Mouse (Mus musculus): ENCODE results near the gene Invs.

DNA sequence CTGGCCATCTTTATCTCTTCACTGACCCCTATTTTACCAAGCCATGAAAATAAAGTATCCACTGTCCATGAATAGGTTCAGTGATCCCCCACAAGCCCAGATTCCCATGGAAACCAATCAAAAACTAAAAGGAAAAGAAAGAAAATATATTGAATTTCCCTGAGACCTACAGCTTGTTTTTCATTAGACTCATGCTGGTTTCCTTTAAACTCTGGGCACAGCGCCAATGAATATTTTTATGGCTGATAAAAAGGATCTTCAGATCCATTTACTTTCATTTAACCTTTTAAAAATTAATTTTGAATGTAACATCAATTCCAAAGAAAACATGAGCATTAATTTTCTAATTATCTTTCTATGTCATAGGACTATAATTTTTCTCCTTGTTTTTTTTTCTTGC, 41.7 kb downstream of the Invs start:
- no peak for TF ChIP-seq CTCF (IDR thresholded peaks at IDR 0.05; ENCODE audit: low read depth)
- TF ChIP-seq EP300 (IDR thresholded peaks at IDR 0.05; ENCODE audit: low read depth) = no peak
